Mouse (Mus musculus) midbrain, embryonic 14.5 days (tissue): ENCODE results near the gene St6galnac6. TPM values are rescaled to one million over a fixed set of nuclear protein-coding genes. Genes with fewer than 3 reads are reported as not detected.

Experiments
- ATAC-seq: fragments of 200-750 bp; cut with Nextera tagmentation; 2 replicates; pipeline ENCODE4 v1.8.0; 2017; ENCODE audit warnings: moderate number of reproducible peaks, moderate library complexity; ENCODE audit not compliant: low FRiP score, low TSS enrichment
- DNase-seq: peaks from one replicate; pipeline ENCODE4 v3.0.0-alpha.2; 2015
- H3K27ac ChIP-seq: fragments of 300-500 bp; sonication (generic); replicated peaks from 2 replicates; pipeline ENCODE4 v1.5.1; 2014; ENCODE audit warnings: mild to moderate bottlenecking, low read depth, low read length, moderate library complexity
- H3K27me3 ChIP-seq: fragments of 300-500 bp; sonication (generic); 2 replicates; pipeline ENCODE4 v1.6.1; 2014; ENCODE audit warnings: low read length, control low read depth, mixed read lengths; ENCODE audit not compliant: control insufficient read depth, insufficient read depth
- H3K36me3 ChIP-seq: fragments of 300-500 bp; sonication (generic); 2 replicates; pipeline ENCODE4 v1.6.1; 2014; ENCODE audit warnings: low read length, control low read depth; ENCODE audit not compliant: control insufficient read depth, insufficient read depth
- H3K4me1 ChIP-seq: fragments of 300-500 bp; sonication (generic); 2 replicates; pipeline ENCODE4 v1.6.1; 2014; ENCODE audit warnings: mild to moderate bottlenecking, antibody characterized with exemption, low read length, control low read depth; ENCODE audit not compliant: control insufficient read depth, insufficient read depth
- H3K4me2 ChIP-seq: fragments of 300-500 bp; sonication (generic); 2 replicates; pipeline ENCODE4 v1.6.1; 2014; ENCODE audit warnings: mild to moderate bottlenecking, low read length, moderate library complexity
- H3K4me3 ChIP-seq: fragments of 300-500 bp; sonication (generic); replicated peaks from 2 replicates; pipeline ENCODE4 v1.5.1; 2014; ENCODE audit warnings: low read depth, low read length
- H3K9ac ChIP-seq: fragments of 300-500 bp; sonication (generic); replicated peaks from 2 replicates; pipeline ENCODE4 v1.6.1; 2014; ENCODE audit warnings: mild to moderate bottlenecking, low read length, moderate library complexity
- H3K9me3 ChIP-seq: fragments of 300-500 bp; sonication (generic); 2 replicates; pipeline ENCODE4 v1.6.1; 2016; ENCODE audit warnings: low read length, control low read depth, mixed read lengths; ENCODE audit not compliant: control insufficient read depth
- WGBS: fragments of 180-500 bp; shearing (Covaris S2); extraction: QIAGEN DNeasy Blood & Tissue Kit; methylation state at CpG from one replicate; pipeline ENCODE4 v1.1.7; 2014; 5-methylcytosine and 5-hydroxymethylcytosine counted together
- polyA plus RNA-seq: library from polyadenylated mRNA; unstranded; fragments of >200 nt; fragmentation: Nextera tagmentation; extraction: Ambion mirVana; gene quantifications from 2 replicates; pipeline ENCODE4 v1.2.1, GENCODE M21; 2014

Gene St6galnac6
- polyA plus RNA-seq, 1 experiment from 2014 or later: 7.6 TPM

GRCm38 (mm10) chr2:32658873-32659272, 59.4 kb downstream of the St6galnac6 start:
- no peak for DNase-seq
- Histone ChIP-seq H3K4me2 (no peak overlapping the region), H3K4me3 (no peak overlapping the region), H3K4me1 (no peaks in the 10 kb centered on the region), H3K9me3 (no peaks in the 10 kb centered on the region), H3K9ac (no peak overlapping the region), H3K36me3 (no peaks in the 10 kb centered on the region), H3K27ac (no peak overlapping the region), H3K27me3 (no peaks in the 10 kb centered on the region)
- 97% methylated on average over 2 of the region's 2 CpGs for WGBS
- ATAC-seq: no peak

- ATAC-seq: no peak; the same call in 1 of the 2 replicates
- Histone ChIP-seq H3K4me2 (no peak overlapping the region), H3K9ac (no peak overlapping the region), H3K4me3 (no peak overlapping the region), H3K9me3 (no peaks in the 10 kb centered on the region), H3K27ac (no peak overlapping the region), H3K27me3 (no peaks in the 10 kb centered on the region), H3K36me3 (no peaks in the 10 kb centered on the region), H3K4me1 (no peaks in the 10 kb centered on the region)
- WGBS: 65% methylated on average over 7 of the region's 7 CpGs
- no peak for DNase-seq
Measured at GRCm38 (mm10) chr2:32661509-32662107, 62.1 kb downstream of the St6galnac6 start.

- H3K27ac ChIP-seq: no peak overlapping the region
- no peak overlapping the region for H3K9ac ChIP-seq
- no peaks in the 10 kb centered on the region for H3K36me3 ChIP-seq
- no peak for DNase-seq
- H3K27me3 ChIP-seq: no peaks in the 10 kb centered on the region
- no peak overlapping the region for H3K4me2 ChIP-seq
- no peak for ATAC-seq
- no peaks in the 10 kb centered on the region for H3K9me3 ChIP-seq
- H3K4me1 ChIP-seq: no peaks in the 10 kb centered on the region
- WGBS: 56% methylated on average over 5 of the region's 5 CpGs
- H3K4me3 ChIP-seq: no peak overlapping the region
Measured at GRCm38 (mm10) chr2:32662291-32662690, 62.8 kb downstream of the St6galnac6 start.

- Histone ChIP-seq H3K9me3 (no peaks in the 10 kb centered on the region), H3K9ac (no peak overlapping the region), H3K4me3 (no peak overlapping the region), H3K27ac (no peak overlapping the region), H3K36me3 (no peaks in the 10 kb centered on the region), H3K4me2 (no peak overlapping the region), H3K27me3 (no peaks in the 10 kb centered on the region), H3K4me1 (no peaks in the 10 kb centered on the region)
- WGBS: 85% methylated on average over 8 of the region's 8 CpGs
- DNase-seq (no peak), ATAC-seq (no peak)
Measured at GRCm38 (mm10) chr2:32665345-32665744, 65.8 kb downstream of the St6galnac6 start.

- Histone ChIP-seq H3K4me1 (no peaks in the 10 kb centered on the region), H3K9me3 (no peaks in the 10 kb centered on the region), H3K4me3 (no peak overlapping the region), H3K27ac (no peak overlapping the region), H3K36me3 (no peaks in the 10 kb centered on the region), H3K27me3 (no peaks in the 10 kb centered on the region), H3K4me2 (no peak overlapping the region), H3K9ac (no peak overlapping the region)
- ATAC-seq: no peak
- 91% methylated on average over 6 of the region's 6 CpGs for WGBS
- DNase-seq: no peak
Measured at GRCm38 (mm10) chr2:32665853-32666252, 66.3 kb downstream of the St6galnac6 start.

GRCm38 (mm10) chr2:32667775-32668174, 68.3 kb downstream of the St6galnac6 start:
- Histone ChIP-seq H3K27ac (0 out of 2 replicates have a peak overlapping the region, but pooled peaks have one; percentile 32), H3K27me3 (no peaks in the 10 kb centered on the region), H3K36me3 (no peaks in the 10 kb centered on the region), H3K9me3 (no peaks in the 10 kb centered on the region), H3K4me3 (no peak overlapping the region), H3K4me1 (no peaks in the 10 kb centered on the region), H3K4me2 (no peak overlapping the region), H3K9ac (no peak overlapping the region)
- peak; percentile 45 for DNase-seq
- ATAC-seq: no peak
- WGBS: 18% methylated on average over 11 of the region's 11 CpGs

- WGBS: 45% methylated on average over 7 of the region's 7 CpGs
- no peak overlapping the region for H3K4me2 ChIP-seq
- H3K4me3 ChIP-seq: no peak overlapping the region
- no peak for ATAC-seq
- H3K27ac ChIP-seq: no peak overlapping the region
- no peak for DNase-seq
- H3K9ac ChIP-seq: no peak overlapping the region
- no peaks in the 10 kb centered on the region for H3K4me1 ChIP-seq
- H3K27me3 ChIP-seq: no peaks in the 10 kb centered on the region
- no peaks in the 10 kb centered on the region for H3K9me3 ChIP-seq
- H3K36me3 ChIP-seq: no peaks in the 10 kb centered on the region
Measured at GRCm38 (mm10) chr2:32668176-32668575, 68.7 kb downstream of the St6galnac6 start.

- DNase-seq (no peak), ATAC-seq (no peak)
- WGBS: 78% methylated on average over 3 of the region's 3 CpGs
- Histone ChIP-seq H3K27ac (no peak overlapping the region), H3K27me3 (no peaks in the 10 kb centered on the region), H3K36me3 (no peaks in the 10 kb centered on the region), H3K4me1 (no peaks in the 10 kb centered on the region), H3K9me3 (no peaks in the 10 kb centered on the region), H3K4me3 (no peak overlapping the region), H3K4me2 (no peak overlapping the region), H3K9ac (no peak overlapping the region)
Measured at GRCm38 (mm10) chr2:32669876-32670275, 70.4 kb downstream of the St6galnac6 start.
